Mouse (Mus musculus) mesoderm, embryonic 11.5 days (tissue): ENCODE measurements around the gene Snrpc.

Source experiments
- DNase-seq: peaks from one replicate; pipeline ENCODE4 v3.0.0-alpha.2; 2012; ENCODE audit warnings: low read depth, low spot score

Gene Snrpc

GRCm38 (mm10) chr17:27859131-27859530 is 21.2 kb downstream of the Snrpc start:
- no peak for DNase-seq

GRCm38 (mm10) chr17:27865461-27865860 is 27.5 kb downstream of the Snrpc start:
- no peak for DNase-seq

- DNase-seq: no peak
These were observed 28.8 kb downstream of the Snrpc start for GRCm38 (mm10) chr17:27866737-27867136.

GRCm38 (mm10) chr17:27871851-27872250 is 33.9 kb downstream of the Snrpc start:
- DNase-seq: no peak

GRCm38 (mm10) chr17:27873583-27873982 is 35.6 kb downstream of the Snrpc start:
- no peak for DNase-seq

DNA sequence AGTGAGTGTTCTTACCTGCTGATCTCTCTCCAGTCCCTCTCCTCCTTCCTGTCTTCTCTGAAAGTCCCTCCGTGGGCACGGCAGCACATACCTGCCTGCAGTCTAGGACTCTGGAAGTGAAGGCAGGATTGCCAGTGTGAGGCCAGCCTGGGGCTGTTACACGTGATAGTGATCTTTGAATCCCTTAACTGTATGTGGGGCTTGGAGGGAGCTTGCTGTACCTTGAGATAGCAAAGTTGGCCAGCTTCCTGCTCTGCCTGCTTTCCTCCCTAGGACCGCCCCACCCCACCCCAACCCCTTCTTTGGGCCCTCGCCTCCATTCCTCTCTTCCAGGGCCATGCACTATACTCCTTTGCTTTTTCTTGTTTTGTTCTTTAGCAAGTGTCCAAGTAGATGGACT is 36.6 kb downstream of the Snrpc start:
- no peak for DNase-seq

- DNase-seq: no peak
These were observed 43.6 kb downstream of the Snrpc start for GRCm38 (mm10) chr17:27881518-27881917.

GRCm38 (mm10) chr17:27883129-27883528 is 45.2 kb downstream of the Snrpc start:
- no peak for DNase-seq

GRCm38 (mm10) chr17:27883994-27884393 is 46.0 kb downstream of the Snrpc start:
- DNase-seq: no peak

DNA sequence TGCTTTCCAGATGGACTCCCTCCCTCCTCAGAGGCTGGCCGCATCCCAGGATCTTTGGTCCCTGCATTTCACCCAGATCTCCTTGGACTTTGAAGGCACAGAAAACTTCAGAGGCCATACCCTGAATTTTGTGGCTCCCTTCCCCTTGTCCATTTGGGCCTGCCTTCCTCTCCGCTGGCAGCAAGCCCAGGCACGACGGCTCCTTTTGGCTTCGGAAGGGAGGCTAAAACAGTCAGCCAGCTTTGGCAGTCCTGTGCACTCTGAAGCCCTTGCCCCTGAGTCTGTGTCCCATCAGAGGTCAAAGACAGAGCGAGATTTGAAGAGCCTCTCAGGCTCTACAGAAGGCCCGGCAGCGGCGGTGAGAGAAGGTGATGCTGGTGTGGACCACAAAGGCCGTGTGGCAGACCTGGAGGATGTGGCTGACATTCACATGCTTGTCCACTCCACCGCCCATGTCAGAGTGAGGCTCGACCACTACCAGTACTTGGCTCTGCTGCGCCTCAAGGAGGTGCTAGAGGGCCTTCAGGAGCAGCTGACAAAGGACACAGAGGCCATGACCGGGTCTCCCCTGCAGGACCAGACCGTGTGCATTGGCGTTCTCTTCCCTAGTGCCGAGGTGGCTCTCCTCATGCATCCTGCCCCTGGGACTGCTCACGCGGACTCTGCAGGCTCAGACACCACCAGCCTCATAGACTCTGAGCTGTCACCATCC is 48.7 kb downstream of the Snrpc start:
- DNase-seq: no peak
